Comparison of ENCODE assay signal across 18 mouse cellular contexts in the genomic region with DNA sequence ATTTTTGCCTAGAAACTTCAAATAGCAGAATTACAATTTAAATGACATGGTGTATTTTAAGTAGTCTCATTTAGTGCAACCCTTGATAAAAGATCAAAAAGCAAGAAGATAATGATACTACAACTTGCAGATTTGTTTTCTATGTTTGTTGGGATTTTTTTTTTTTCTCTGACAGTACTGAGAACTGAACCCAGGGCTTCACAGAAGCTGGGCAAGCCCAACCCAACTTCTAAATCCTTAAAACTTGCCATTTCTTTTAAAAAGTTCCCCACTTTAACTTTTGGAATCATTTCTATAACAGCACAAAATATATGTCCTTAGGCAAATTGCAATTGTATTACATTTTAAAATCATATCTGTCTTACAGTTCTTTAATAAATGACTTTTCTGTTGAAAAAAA. TPM values are rescaled to one million over a fixed set of nuclear protein-coding genes. Genes with fewer than 3 reads are reported as not detected.
DNase-seq lines count a peak whose midpoint lies in the region; ATAC-seq and TF ChIP-seq lines count a peak whose summit lies in the region.
"Had no signal": no experiment of that assay in that cellular context is flagged by ENCODE, and none has a peak within 500 bp of the region (broad histone marks: within the 10 kb centered on the region; RNA-seq: fewer than 3 reads in every experiment).

No protein-coding gene starts in this region.

- DNase-seq in heart, embryonic 10.5 days (ENCODE audit: low spot score), result no peak
- no peak for DNase-seq in left cerebral cortex, adult 2 months (ENCODE audit: extremely low spot score in 1 of 2, low spot score in 2 of 2)
- no peak for DNase-seq in left cerebral cortex, postnatal 36 days (ENCODE audit: low spot score in 2 of 2)
- peak; percentile 19 for DNase-seq in 416B (ENCODE audit: low read depth)
- no peak for DNase-seq in urinary bladder, postnatal 36 days (ENCODE audit: low spot score in 2 of 2)
- DNase-seq in lung, postnatal 0 days (ENCODE audit: low spot score), result no peak
- DNase-seq: cerebellum, adult 9-10 months; right cerebral cortex, postnatal 25 days had no signal

- no peaks in the 10 kb centered on the region for H3K9me3 ChIP-seq in heart, embryonic 10.5 days
- H3K9me3 ChIP-seq in heart, embryonic 12.5 days (replicated peaks), result no peaks in the 10 kb centered on the region
- no peaks in the 10 kb centered on the region for H3K9me3 ChIP-seq in lung, postnatal 0 days (ENCODE audit: low read length)
- H3K9me3 ChIP-seq: embryonic facial prominence, embryonic 15.5 days; hindbrain, embryonic 15.5 days; limb, embryonic 13.5 days; liver, embryonic 15.5 days; midbrain, embryonic 13.5 days; neural tube, embryonic 13.5 days; stomach, embryonic 15.5 days had no signal

- H3K36me3 ChIP-seq in heart, embryonic 10.5 days, result no peaks in the 10 kb centered on the region
- no peaks in the 10 kb centered on the region for H3K36me3 ChIP-seq in heart, embryonic 12.5 days
- H3K36me3 ChIP-seq in lung, postnatal 0 days (ENCODE audit: insufficient read depth, low read length), result no peaks in the 10 kb centered on the region
- H3K36me3 ChIP-seq: embryonic facial prominence, embryonic 15.5 days; hindbrain, embryonic 15.5 days; limb, embryonic 13.5 days; liver, embryonic 15.5 days; midbrain, embryonic 13.5 days; neural tube, embryonic 13.5 days; stomach, embryonic 15.5 days had no signal

- no peak for TF ChIP-seq CTCF in left cerebral cortex, adult 2 months (IDR thresholded peaks at IDR 0.05)
- TF ChIP-seq CTCF in bone marrow macrophage, adult 2 months (IDR thresholded peaks at IDR 0.05; ENCODE audit: low read depth, low read length), result no peak
- no peak for TF ChIP-seq CTCF in lung, postnatal 0 days (IDR thresholded peaks at IDR 0.05)

- peaks cover 5% of the 10 kb centered on the region; the same call in 1 of the 2 replicates for H3K4me1 ChIP-seq in heart, embryonic 10.5 days
- H3K4me1 ChIP-seq in heart, embryonic 12.5 days (replicated peaks), result peaks cover 13% of the 10 kb centered on the region
- peaks cover 13% of the 10 kb centered on the region for H3K4me1 ChIP-seq in bone marrow macrophage, adult 2 months (ENCODE audit: control insufficient read depth, insufficient read depth, low read length)
- H3K4me1 ChIP-seq in lung, postnatal 0 days (ENCODE audit: insufficient read depth, low read depth, low read length), result 0 out of 2 replicates have a peak, but pooled peaks cover 3% of the 10 kb centered on the region
- H3K4me1 ChIP-seq: stomach, embryonic 15.5 days had no signal

- H3K27me3 ChIP-seq in heart, embryonic 10.5 days (ENCODE audit: insufficient read depth, poor library complexity, severe bottlenecking), result no peaks in the 10 kb centered on the region
- H3K27me3 ChIP-seq in heart, embryonic 12.5 days (replicated peaks), result no peaks in the 10 kb centered on the region
- H3K27me3 ChIP-seq in lung, postnatal 0 days (replicated peaks; ENCODE audit: insufficient read depth, low read length), result no peaks in the 10 kb centered on the region
- H3K27me3 ChIP-seq: embryonic facial prominence, embryonic 15.5 days; stomach, embryonic 15.5 days had no signal

- H3K9ac ChIP-seq in heart, embryonic 12.5 days, result no peak overlapping the region
- H3K9ac ChIP-seq in lung, postnatal 0 days (replicated peaks; ENCODE audit: low read depth), result no peak overlapping the region
- H3K9ac ChIP-seq: limb, embryonic 13.5 days; liver, embryonic 15.5 days; stomach, embryonic 15.5 days had no signal

- H3K4me3 ChIP-seq in heart, embryonic 10.5 days, result peak overlapping the region; percentile 79
- H3K4me3 ChIP-seq in heart, embryonic 12.5 days, result no peak overlapping the region
- H3K4me3 ChIP-seq in left cerebral cortex, adult 2 months, result peak overlapping the region; percentile 95; the same call in 1 of the 2 replicates
- H3K4me3 ChIP-seq in bone marrow macrophage, adult 2 months (ENCODE audit: insufficient read depth, low read length), result no peak overlapping the region; the same call in 1 of the 2 replicates
- no peak overlapping the region for H3K4me3 ChIP-seq in lung, postnatal 0 days (ENCODE audit: low read depth, low read length)

- intact Hi-C loops in left cerebral cortex, adult 2 months (cut with DNase I), result no loop called here
- intact Hi-C loops in left cerebral cortex, postnatal 36 days (cut with DNase I), result no loop called here

- ATAC-seq in heart, embryonic 12.5 days (ENCODE audit: insufficient number of reproducible peaks, low FRiP score), result no peak
- ATAC-seq in lung, postnatal 0 days, result no peak
- ATAC-seq: forebrain, embryonic 14.5 days; midbrain, embryonic 13.5 days had no signal

- H3K4me2 ChIP-seq in heart, embryonic 12.5 days, result no peak overlapping the region
- H3K4me2 ChIP-seq in lung, postnatal 0 days (replicated peaks; ENCODE audit: low read depth, low read length), result no peak overlapping the region

- H3K27ac ChIP-seq in heart, embryonic 10.5 days, result no peak overlapping the region
- H3K27ac ChIP-seq in heart, embryonic 12.5 days (ENCODE audit: poor library complexity, severe bottlenecking), result no peak overlapping the region
- no peak overlapping the region for H3K27ac ChIP-seq in left cerebral cortex, adult 2 months
- peak overlapping the region; percentile 53 for H3K27ac ChIP-seq in bone marrow macrophage, adult 2 months (ENCODE audit: insufficient read depth, low read depth, low read length)
- H3K27ac ChIP-seq in lung, postnatal 0 days (ENCODE audit: low read length), result no peak overlapping the region
- H3K27ac ChIP-seq: embryonic facial prominence, embryonic 15.5 days; hindbrain, embryonic 15.5 days; limb, embryonic 13.5 days; midbrain, embryonic 13.5 days; neural tube, embryonic 13.5 days; stomach, embryonic 15.5 days had no signal

- TF ChIP-seq EP300 in lung, postnatal 0 days (IDR thresholded peaks at IDR 0.05), result no peak

- no peak for TF ChIP-seq POLR2A in bone marrow macrophage, adult 2 months (IDR thresholded peaks at IDR 0.05; ENCODE audit: borderline replicate concordance, low read depth, low read length)

RNA-seq across cellular contexts. Expression of gene Rel, which starts 1.7 kb away (rescaled TPM):
- polyA plus RNA-seq in heart, embryonic 10.5 days (2016; fragmentation: Nextera tagmentation; extraction: Ambion mirVana), result 1.2 and 1.8 TPM in 2 replicates
- polyA plus RNA-seq in heart, embryonic 12.5 days (2016; fragmentation: Nextera tagmentation; extraction: Ambion mirVana), result 2.2 and 3.1 TPM in 2 replicates
- 1 to 10 TPM; 3.6 to 4.1 TPM for total RNA-seq in left cerebral cortex, adult 2 months (2021)
- total RNA-seq in left cerebral cortex, postnatal 36 days (2021), result 1 to 10 TPM; 3.0 to 3.4 TPM
- 26.6 and 26.7 TPM in 2 replicates for polyA plus RNA-seq in bone marrow macrophage, adult 2 months (2012; ENCODE audit: insufficient read depth, insufficient read length, missing spikeins)
- polyA plus RNA-seq in lung, postnatal 0 days (2015; fragmentation: Nextera tagmentation; extraction: Ambion mirVana), result 1.1 and 1.6 TPM in 2 replicates

Comparison
In these comparisons a context has a peak if more than half of its experiments do, and no peak if none do; other contexts are left out.
1. H3K4me3 ChIP-seq: peak in heart, embryonic 10.5 days (single experiment) and left cerebral cortex, adult 2 months (single experiment); none in heart, embryonic 12.5 days (single experiment), bone marrow macrophage, adult 2 months (single experiment) and lung, postnatal 0 days (single experiment).